Mouse (Mus musculus): ENCODE results near the gene Arrdc3. TPM values are rescaled to one million over a fixed set of nuclear protein-coding genes. Genes with fewer than 3 reads are reported as not detected.
"Not testable (repeated sequence)": the region's sequence is repeated elsewhere in the genome, so short reads cannot be mapped to it uniquely, and the experiment has no call there.

Arrdc3 gene
- polyA plus RNA-seq, 1 experiment from 2014 or later = 16.5 TPM

DNA sequence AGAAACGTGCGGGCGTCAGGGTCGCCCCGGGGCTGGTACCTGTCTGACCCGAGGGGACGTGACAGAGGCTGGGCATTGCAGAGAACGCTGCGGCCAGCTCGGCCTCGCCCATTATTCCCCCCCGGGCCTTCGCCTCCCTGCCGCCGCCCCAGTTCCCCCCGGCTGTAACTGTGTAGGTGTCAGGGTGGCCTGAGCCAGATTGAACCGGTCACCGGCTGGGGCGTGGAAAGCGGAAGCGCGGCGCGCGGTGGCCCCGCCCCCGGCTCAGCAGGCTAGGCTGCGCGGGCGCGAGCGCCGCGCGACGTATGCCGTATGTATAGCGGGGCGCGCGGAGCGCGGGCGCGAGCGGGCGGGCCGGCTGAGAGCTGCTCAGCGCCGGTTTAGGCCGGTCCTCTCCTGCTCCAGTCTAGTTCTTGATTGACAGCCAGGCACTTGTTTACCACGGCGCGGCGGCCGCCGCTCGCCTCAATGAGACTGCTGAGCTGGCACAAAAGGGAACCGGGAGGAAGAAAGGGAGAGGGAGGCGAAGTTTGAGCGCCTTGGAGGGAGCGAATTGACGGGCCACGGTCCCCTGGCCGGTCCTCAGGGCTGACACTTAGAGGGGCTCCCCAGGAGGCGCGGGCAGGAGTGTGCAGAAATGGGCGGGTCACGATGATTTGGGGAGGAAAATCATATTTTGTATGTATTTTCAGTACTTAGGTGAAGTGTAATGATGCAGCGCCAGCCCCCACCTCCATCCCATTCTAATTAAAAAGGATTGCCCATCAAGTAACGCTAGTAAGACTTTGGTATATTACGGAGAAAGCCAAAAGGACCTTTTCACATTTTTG, 2.9 kb downstream of the Arrdc3 start:
- under 1% methylated on average over 72 of the region's 72 CpGs for WGBS (ENCODE audit: insufficient replicate concordance)
- ATAC-seq (ENCODE audit: insufficient read depth) = peak; percentile 86
- H3K4me3 ChIP-seq (replicated peaks) = peak overlapping the region; percentile 93

DNA sequence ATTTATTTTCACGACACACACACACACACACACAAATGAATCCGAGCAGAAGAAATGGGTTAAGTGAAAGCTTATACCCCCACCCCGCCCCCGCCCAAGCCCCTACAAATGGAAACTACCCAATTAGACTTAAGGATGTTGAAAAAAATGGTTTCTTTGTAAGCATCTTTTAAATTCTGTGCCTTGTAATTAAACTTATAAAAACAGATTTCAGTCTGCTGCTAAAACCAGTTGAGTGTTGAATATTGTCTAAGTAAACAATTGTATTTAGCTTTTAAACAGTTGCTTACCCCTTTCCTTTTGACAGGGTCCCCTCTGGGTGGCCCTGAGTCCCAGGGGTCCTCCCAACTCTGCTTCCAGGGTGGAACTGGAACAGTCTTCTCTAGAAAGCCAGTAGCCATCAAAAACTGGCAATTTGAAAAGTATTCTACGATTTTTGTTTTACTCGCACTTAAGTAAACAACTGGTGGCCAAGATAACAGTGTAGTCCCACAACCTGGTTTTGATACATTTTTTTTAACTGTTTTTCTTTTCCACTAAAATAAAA, 3.6 kb downstream of the Arrdc3 start:
- WGBS (ENCODE audit: insufficient replicate concordance) = 4% methylated on average over 6 of the region's 6 CpGs
- peak overlapping the region; percentile 93 for H3K4me3 ChIP-seq (replicated peaks)
- H3K4me2 ChIP-seq = peak overlapping the region; percentile 78
- no peaks in the 10 kb centered on the region for H3K27me3 ChIP-seq
- no peaks in the 10 kb centered on the region for H3K9me3 ChIP-seq (replicated peaks)
- peaks cover 30% of the 10 kb centered on the region for H3K36me3 ChIP-seq (replicated peaks)
- peaks cover 8% of the 10 kb centered on the region for H3K4me1 ChIP-seq (replicated peaks)
- H3K27ac ChIP-seq (replicated peaks) = peak overlapping the region; percentile 100
- no peak for ATAC-seq (ENCODE audit: insufficient read depth)
- H3K9ac ChIP-seq = peak overlapping the region; percentile 97

More for the DNA sequence above, 2.9 kb downstream of the Arrdc3 start:
- Histone ChIP-seq H3K27ac (replicated peaks) (peak overlapping the region; percentile 100), H3K27me3 (no peaks in the 10 kb centered on the region), H3K36me3 (replicated peaks) (peaks cover 25% of the 10 kb centered on the region), H3K4me2 (peak overlapping the region; percentile 78), H3K9me3 (replicated peaks) (no peaks in the 10 kb centered on the region), H3K4me1 (replicated peaks) (peaks cover 8% of the 10 kb centered on the region), H3K9ac (peak overlapping the region; percentile 100)

- Histone ChIP-seq H3K27me3 (no peaks in the 10 kb centered on the region), H3K9me3 (replicated peaks) (no peaks in the 10 kb centered on the region), H3K9ac (no peak overlapping the region), H3K36me3 (replicated peaks) (peaks cover 39% of the 10 kb centered on the region), H3K4me3 (replicated peaks) (no peak overlapping the region), H3K4me1 (replicated peaks) (0 out of 2 replicates have a peak, but pooled peaks cover 2% of the 10 kb centered on the region), H3K27ac (replicated peaks) (0 out of 2 replicates have a peak overlapping the region, but pooled peaks have one; percentile 2), H3K4me2 (peak overlapping the region; percentile 5; the same call in 1 of the 2 replicates)
- 66% methylated on average over 2 of the region's 2 CpGs for WGBS (ENCODE audit: insufficient replicate concordance)
- no peak for ATAC-seq (ENCODE audit: insufficient read depth)
Observed at GRCm38 (mm10) chr13:80887842-80888241, 4.7 kb downstream of the Arrdc3 start.

- WGBS (ENCODE audit: insufficient replicate concordance) = 88% methylated on average over 3 of the region's 3 CpGs
- not testable (repeated sequence) for H3K4me2 ChIP-seq; H3K4me3 ChIP-seq (replicated peaks); H3K27me3 ChIP-seq; H3K9me3 ChIP-seq (replicated peaks); H3K27ac ChIP-seq (replicated peaks); H3K4me1 ChIP-seq (replicated peaks); H3K9ac ChIP-seq; ATAC-seq (ENCODE audit: insufficient read depth)
- peaks cover 60% of the 10 kb centered on the region for H3K36me3 ChIP-seq (replicated peaks)
Observed at GRCm38 (mm10) chr13:80894928-80895327, 11.7 kb downstream of the Arrdc3 start.

DNA sequence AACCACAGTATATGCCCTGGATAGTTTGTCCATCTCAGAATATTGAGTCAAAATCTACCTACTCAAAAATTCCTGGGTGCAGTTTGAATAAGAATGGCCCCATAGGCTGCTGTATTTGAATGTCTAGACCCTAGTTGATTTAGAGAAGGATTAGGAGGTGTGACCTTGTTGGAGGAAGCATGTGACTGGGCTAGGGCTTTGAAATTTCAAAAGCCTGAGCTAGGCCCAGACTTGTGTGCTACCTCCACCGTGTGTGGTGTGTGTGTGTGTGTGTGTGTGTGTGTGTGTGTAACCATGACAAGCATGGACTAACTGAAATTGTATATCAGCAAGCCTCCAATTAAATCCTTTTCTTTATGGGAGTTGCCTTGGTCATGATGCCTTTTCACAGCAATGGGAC, 14.2 kb downstream of the Arrdc3 start:
- WGBS (ENCODE audit: insufficient replicate concordance) = 67% methylated on average over 1 of the region's 1 CpGs
- ATAC-seq (ENCODE audit: insufficient read depth) = no peak
- Histone ChIP-seq H3K36me3 (replicated peaks) (peaks cover 38% of the 10 kb centered on the region), H3K4me3 (replicated peaks) (no peak overlapping the region), H3K9me3 (replicated peaks) (no peaks in the 10 kb centered on the region), H3K27me3 (no peaks in the 10 kb centered on the region), H3K4me1 (replicated peaks) (no peaks in the 10 kb centered on the region), H3K9ac (no peak overlapping the region), H3K4me2 (no peak overlapping the region), H3K27ac (replicated peaks) (no peak overlapping the region)

- H3K4me3 ChIP-seq (replicated peaks) = no peak overlapping the region
- no peak overlapping the region for H3K4me2 ChIP-seq
- H3K9me3 ChIP-seq (replicated peaks) = no peaks in the 10 kb centered on the region
- H3K36me3 ChIP-seq (replicated peaks) = peaks cover 33% of the 10 kb centered on the region
- H3K9ac ChIP-seq = no peak overlapping the region
- no peaks in the 10 kb centered on the region for H3K4me1 ChIP-seq (replicated peaks)
- no peak overlapping the region for H3K27ac ChIP-seq (replicated peaks)
- 78% methylated on average over 4 of the region's 4 CpGs for WGBS (ENCODE audit: insufficient replicate concordance)
- H3K27me3 ChIP-seq = no peaks in the 10 kb centered on the region
- ATAC-seq (ENCODE audit: insufficient read depth) = no peak
Observed at GRCm38 (mm10) chr13:80898095-80898494, 14.9 kb downstream of the Arrdc3 start.

DNA sequence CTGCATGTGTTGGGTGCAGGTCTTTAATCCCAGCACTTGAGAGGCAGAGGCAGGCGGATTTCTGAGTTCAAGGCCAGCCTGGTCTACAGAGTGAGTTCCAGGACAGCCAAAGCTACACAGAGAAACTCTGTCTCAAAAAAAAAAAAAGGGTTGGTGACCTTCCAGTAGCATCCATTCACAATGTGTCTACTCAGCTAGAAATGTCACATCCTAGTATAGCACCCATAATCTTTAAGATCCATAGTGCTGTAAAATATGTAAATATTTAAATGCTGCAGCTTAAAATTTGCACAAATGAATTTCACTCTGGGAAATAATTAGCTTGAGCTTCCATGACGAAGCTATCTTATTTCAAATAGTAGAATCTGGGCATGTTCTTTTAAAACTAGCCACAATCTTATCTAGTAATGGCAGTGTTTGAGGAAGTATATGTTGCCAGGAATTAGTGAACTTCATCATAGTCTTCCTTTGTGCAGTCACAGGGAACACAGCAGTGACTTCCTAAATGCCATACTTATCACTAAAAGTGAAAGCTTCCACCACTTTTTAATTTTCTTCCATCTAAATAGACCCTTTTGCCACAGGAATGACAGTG, 16.3 kb downstream of the Arrdc3 start:
- 27% methylated on average over 2 of the region's 2 CpGs for WGBS (ENCODE audit: insufficient replicate concordance)
- Histone ChIP-seq H3K9ac (no peak overlapping the region), H3K4me3 (replicated peaks) (no peak overlapping the region), H3K9me3 (replicated peaks) (no peaks in the 10 kb centered on the region), H3K4me1 (replicated peaks) (no peaks in the 10 kb centered on the region), H3K27me3 (no peaks in the 10 kb centered on the region), H3K4me2 (no peak overlapping the region), H3K36me3 (replicated peaks) (peaks cover 18% of the 10 kb centered on the region), H3K27ac (replicated peaks) (no peak overlapping the region)
- no peak for ATAC-seq (ENCODE audit: insufficient read depth)

- no peak for ATAC-seq (ENCODE audit: insufficient read depth)
- Histone ChIP-seq H3K36me3 (replicated peaks) (peaks cover 10% of the 10 kb centered on the region), H3K9ac (no peak overlapping the region), H3K9me3 (replicated peaks) (no peaks in the 10 kb centered on the region), H3K4me2 (no peak overlapping the region), H3K27ac (replicated peaks) (no peak overlapping the region), H3K27me3 (no peaks in the 10 kb centered on the region), H3K4me3 (replicated peaks) (no peak overlapping the region), H3K4me1 (replicated peaks) (no peaks in the 10 kb centered on the region)
- WGBS (ENCODE audit: insufficient replicate concordance) = 59% methylated on average over 4 of the region's 4 CpGs
Observed at GRCm38 (mm10) chr13:80901432-80901831, 18.2 kb downstream of the Arrdc3 start.

- ATAC-seq (ENCODE audit: insufficient read depth) = no peak
- 34% methylated on average over 3 of the region's 3 CpGs for WGBS (ENCODE audit: insufficient replicate concordance)
Observed at GRCm38 (mm10) chr13:80902796-80903195, 19.6 kb downstream of the Arrdc3 start.

DNA sequence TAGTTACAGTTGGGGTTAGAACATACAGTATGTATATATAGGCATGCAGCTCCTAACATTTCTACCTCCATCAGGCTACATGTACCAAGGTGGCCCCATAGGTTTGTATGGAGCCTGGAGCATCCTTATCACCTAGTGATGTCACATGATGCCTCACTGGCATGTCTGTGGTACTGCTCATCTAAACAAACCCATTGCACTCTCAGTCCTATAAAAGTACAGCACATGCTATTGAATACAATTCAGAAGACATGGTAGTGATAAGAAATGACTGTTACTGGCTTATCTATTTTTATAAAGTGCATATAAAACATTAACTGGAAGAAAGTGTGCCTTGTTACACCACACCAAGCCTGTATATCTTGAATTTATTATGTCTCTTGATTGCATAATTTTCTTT, 30.2 kb downstream of the Arrdc3 start:
- Histone ChIP-seq H3K9ac (no peak overlapping the region), H3K9me3 (replicated peaks) (no peaks in the 10 kb centered on the region), H3K4me3 (replicated peaks) (no peak overlapping the region), H3K27me3 (no peaks in the 10 kb centered on the region), H3K27ac (replicated peaks) (no peak overlapping the region), H3K36me3 (replicated peaks) (no peaks in the 10 kb centered on the region), H3K4me1 (replicated peaks) (no peaks in the 10 kb centered on the region), H3K4me2 (no peak overlapping the region)
- ATAC-seq (ENCODE audit: insufficient read depth) = no peak

More at GRCm38 (mm10) chr13:80902796-80903195, 19.6 kb downstream of the Arrdc3 start:
- Histone ChIP-seq H3K9me3 (replicated peaks) (no peaks in the 10 kb centered on the region), H3K4me3 (replicated peaks) (no peak overlapping the region), H3K36me3 (replicated peaks) (no peaks in the 10 kb centered on the region), H3K4me2 (no peak overlapping the region), H3K27me3 (no peaks in the 10 kb centered on the region), H3K9ac (no peak overlapping the region), H3K4me1 (replicated peaks) (no peaks in the 10 kb centered on the region), H3K27ac (replicated peaks) (no peak overlapping the region)

DNA sequence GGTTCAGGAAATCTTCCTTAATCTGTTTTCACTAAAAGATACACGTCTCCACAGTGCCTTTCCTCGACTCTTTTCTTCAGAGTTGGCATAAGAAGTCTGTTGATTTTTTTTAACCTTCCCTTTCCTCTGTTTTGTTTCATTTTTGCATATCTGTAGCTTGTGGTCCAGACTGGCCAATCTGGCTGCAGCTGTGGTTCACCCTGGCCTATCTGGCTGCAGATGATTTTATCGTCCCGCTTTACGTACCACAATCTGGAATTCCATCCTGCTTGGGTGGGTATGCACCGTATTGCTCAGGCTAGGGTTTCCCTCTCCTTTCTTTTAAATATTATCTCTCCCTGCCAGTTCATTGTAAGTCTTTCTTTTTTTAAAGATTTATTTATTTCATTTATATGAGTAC, 37.8 kb downstream of the Arrdc3 start:
- no peak for ATAC-seq (ENCODE audit: insufficient read depth)
- Histone ChIP-seq H3K9ac (no peak overlapping the region), H3K27me3 (no peaks in the 10 kb centered on the region), H3K27ac (replicated peaks) (no peak overlapping the region), H3K4me2 (no peak overlapping the region), H3K4me1 (replicated peaks) (no peaks in the 10 kb centered on the region), H3K36me3 (replicated peaks) (no peaks in the 10 kb centered on the region), H3K9me3 (replicated peaks) (no peaks in the 10 kb centered on the region), H3K4me3 (replicated peaks) (no peak overlapping the region)
- 23% methylated on average over 6 of the region's 6 CpGs for WGBS (ENCODE audit: insufficient replicate concordance)

All from liver, embryonic 15.5 days (tissue).